In the genomic region with DNA sequence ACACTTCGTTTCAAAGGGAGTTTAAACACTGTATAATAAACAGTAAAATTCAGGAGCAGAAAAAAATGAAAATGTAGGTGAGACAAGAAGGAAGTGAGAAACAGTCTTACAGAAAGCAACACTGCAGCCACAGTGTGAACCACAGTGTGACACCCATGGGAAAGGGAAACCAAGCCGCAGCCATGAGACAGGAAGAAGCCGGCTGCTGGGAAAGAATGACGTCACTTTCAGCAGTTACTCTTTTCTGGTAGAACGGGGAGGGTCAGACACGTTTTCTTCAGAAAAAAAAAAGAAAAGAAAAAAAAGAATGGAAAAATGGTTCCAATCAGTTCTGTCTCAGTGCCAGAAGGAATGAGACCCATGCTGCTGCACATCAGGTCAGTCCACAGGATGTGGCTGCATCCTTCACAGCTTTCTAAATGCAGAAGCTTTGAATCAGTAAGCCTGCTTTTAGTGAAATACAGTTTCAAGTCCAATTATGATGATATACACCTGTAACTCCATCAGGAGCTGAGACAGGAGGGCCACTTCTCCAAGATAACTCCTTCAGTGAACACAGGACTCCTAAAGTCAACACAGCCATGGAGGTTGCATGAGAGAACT, we compare ENCODE assay signal across 12 mouse cellular contexts.
DNase-seq lines count a peak whose midpoint lies in the region.
"Had no signal": no experiment of that assay in that cellular context is flagged by ENCODE, and none has a peak within 500 bp of the region (broad histone marks: within the 10 kb centered on the region; RNA-seq: fewer than 3 reads in every experiment).

No protein-coding gene starts in this region.

- H3K36me3 ChIP-seq in heart, embryonic 10.5 days = no peaks in the 10 kb centered on the region
- H3K36me3 ChIP-seq: intestine, embryonic 15.5 days had no signal

- H3K4me1 ChIP-seq in heart, embryonic 10.5 days = no peaks in the 10 kb centered on the region
- H3K4me1 ChIP-seq: intestine, embryonic 15.5 days had no signal

- H3K9me3 ChIP-seq in heart, embryonic 10.5 days = no peaks in the 10 kb centered on the region
- H3K9me3 ChIP-seq: intestine, embryonic 15.5 days had no signal

- H3K27me3 ChIP-seq in heart, embryonic 10.5 days (ENCODE audit: insufficient read depth, poor library complexity, severe bottlenecking) = no peaks in the 10 kb centered on the region
- H3K27me3 ChIP-seq: intestine, embryonic 15.5 days had no signal

- no peak overlapping the region for H3K4me3 ChIP-seq in heart, embryonic 10.5 days
- H3K4me3 ChIP-seq: erythroblast, embryonic 14.5 days; intestine, embryonic 15.5 days had no signal

- no peak overlapping the region for H3K27ac ChIP-seq in heart, embryonic 10.5 days
- H3K27ac ChIP-seq: intestine, embryonic 15.5 days had no signal

- WGBS in heart, embryonic 10.5 days = 63% methylated on average over 6 of the region's 6 CpGs

- peak; percentile 8 to 10 for DNase-seq in heart, adult 9 months (ENCODE audit: low spot score in 2 of 2)
- no peak for DNase-seq in heart, embryonic 10.5 days (ENCODE audit: low spot score)
- DNase-seq in A20 (ENCODE audit: low read depth, low spot score) = peak; percentile 17
- peak; percentile 12 for DNase-seq in brain, adult 2 months (ENCODE audit: low read depth, low spot score)
- peak; percentile 10 for DNase-seq in skeletal muscle tissue, adult 2 months (ENCODE audit: low read depth, low spot score)
- DNase-seq in left cerebral cortex, adult 8-10 months (ENCODE audit: low spot score in 2 of 2) = no peak
- DNase-seq in right cerebral cortex, postnatal 36 days (ENCODE audit: low spot score in 2 of 2) = no peak
- no peak for DNase-seq in ovary, postnatal 10 days (ENCODE audit: low spot score)
- DNase-seq: left cerebral cortex, postnatal 4 days; lung, embryonic 14.5 days had no signal

Comparison
In these comparisons a context has a peak if more than half of its experiments do, and no peak if none do; other contexts are left out.
1. DNase-seq: peak in heart, adult 9 months (2 of 2), A20 (single experiment), brain, adult 2 months (single experiment) and skeletal muscle tissue, adult 2 months (single experiment); none in heart, embryonic 10.5 days (single experiment), left cerebral cortex, adult 8-10 months (0 of 2), right cerebral cortex, postnatal 36 days (0 of 2) and ovary, postnatal 10 days (single experiment).